Mouse (Mus musculus) kidney, postnatal 10 days (tissue): Measurements from ENCODE around the gene Plet1.

Experiments used
- DNase-seq: peaks from one replicate; pipeline ENCODE4 v3.0.0; 2021; ENCODE audit warnings: mixed read lengths

The Plet1 gene

DNA sequence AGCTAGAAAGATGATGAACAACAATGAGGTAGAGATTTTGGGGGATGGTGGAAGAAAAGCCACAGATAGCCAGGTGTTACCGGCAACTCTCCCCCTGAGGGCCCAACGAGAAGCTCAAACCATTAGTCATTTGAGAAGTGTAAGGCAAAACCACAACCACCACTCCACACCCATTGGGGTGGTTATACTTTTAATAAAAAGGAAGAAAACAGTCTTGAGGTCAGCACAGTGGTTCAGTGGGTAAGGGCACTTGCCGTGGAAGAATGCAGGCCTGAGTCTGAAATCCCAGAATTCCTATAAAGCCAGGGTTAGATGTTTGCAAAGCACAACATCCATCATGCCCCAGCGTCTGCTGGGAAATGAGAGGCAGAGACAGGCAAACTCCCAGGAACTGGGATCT is 43.0 kb downstream of the Plet1 start:
- no peak for DNase-seq

DNA sequence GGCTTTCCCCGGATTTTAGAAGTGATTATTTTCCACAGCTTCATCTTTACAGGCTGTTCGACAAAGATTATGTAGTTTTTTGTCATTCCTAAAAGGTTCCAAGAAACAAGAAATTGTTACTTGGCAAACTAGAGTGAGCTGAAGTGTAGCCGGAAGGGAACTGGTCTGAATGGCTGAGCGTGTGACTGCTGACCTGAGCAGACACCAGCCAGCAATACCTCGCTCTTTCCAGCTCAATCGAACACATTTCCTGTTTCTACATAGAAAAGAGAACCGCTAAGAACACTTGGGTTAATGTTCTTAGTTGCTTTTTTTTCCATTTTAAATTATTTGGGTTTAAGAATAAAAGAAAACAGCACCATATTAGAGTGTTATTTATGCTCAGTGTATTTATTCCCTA is 45.8 kb downstream of the Plet1 start:
- DNase-seq, result no peak

DNA sequence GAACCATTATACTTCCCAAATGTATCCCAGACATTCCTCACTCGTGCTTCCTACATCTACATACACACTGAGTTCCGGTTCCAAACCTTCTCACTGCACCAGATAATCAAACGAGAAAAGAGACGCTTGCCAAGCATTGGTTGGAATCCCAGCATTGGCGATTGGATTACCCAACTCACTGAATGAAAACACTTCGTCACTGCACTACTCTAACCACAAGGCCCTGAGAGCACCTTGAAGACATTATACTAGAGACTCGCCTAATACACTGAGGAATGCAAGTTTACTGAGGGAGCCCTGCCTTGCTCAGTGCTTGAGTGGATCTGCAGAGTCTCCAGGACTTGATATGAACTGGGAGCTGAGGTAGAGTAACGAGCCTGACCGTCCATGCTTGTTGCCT is 48.1 kb downstream of the Plet1 start:
- no peak for DNase-seq

DNA sequence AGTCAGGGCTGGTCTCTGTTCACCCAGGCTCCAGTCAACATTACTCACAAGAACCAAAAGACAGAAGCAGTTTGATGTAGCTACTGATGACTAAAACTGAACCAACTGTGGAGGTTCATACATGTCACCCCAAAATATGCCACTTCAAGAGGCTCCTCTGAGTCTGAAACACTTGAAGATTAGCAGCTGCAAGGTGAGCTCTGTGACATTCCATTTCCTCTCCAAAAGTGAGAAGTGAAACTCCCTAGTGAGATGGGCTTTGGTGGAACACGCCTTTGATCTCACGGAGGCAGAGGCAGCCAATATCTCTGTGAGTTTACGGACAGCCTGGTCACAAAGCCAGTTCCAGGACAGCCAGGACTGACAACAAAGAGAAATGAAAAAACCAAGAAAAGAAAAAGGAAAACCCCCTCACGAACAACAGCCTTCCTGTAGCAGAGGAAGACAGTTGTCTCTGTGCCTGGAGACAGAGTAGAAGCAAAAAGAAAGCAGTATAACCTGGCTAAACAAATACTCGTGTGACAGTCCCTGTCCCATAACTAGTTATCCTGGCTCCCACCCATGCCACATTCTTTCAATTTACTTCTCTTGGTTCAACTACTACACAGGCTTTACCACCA is 53.6 kb downstream of the Plet1 start:
- DNase-seq, result no peak

DNA sequence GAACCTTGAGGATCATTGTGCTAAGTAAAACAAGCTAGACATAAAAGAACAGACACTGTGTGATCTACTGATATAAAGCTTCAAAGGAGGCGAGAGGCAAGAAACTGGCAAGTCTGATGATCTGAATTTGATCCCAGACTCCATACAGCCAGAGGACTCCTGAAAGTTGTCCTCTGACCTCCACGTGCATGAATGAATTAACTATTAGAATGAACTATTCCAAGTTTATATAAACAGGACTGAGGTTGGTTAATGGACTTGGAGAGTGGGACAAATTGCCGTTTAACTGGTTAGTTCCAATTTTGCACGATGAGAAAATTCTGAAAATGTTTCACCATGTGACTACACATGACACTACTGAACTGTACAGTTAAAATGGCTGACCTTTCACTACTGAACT is 54.6 kb downstream of the Plet1 start:
- DNase-seq, result no peak

DNA sequence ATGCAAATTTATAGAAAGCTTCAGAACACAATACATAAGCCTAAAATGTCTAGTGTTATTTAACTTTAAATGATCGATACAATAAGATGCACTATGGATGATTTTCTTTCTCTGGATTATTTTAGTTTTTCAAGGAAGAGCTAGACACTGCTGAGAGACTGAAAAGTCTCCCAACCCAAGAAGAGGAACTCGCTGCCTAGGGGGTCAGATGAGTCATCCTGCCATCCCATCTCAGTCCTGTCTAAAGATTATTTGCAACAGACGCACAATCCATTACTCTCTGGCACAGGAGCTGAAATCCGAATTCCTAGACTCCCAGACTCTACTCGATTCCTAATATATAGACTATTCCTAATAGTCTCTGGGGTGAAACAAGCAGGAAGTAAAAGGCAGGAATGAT is 57.9 kb downstream of the Plet1 start:
- DNase-seq, result no peak

DNA sequence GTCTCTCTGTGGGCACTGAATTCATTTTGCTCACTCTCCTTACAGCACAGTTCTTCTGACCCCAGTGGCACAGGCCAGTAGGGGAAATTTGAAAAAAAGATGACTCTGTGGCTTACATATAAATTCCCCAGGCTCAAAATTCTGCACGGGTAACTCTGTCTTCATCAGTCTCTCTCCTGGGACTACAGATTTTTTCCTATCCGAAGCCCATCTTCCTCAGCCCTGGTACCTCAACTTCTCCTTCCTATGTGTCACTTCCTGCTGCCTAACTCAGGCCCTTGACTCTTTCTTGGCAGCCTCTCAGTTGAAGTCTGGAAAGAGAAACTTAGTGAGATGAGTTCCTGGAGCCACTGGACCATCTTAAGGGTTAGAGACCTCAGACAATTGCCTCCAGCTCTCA is 59.2 kb downstream of the Plet1 start:
- no peak for DNase-seq

DNA sequence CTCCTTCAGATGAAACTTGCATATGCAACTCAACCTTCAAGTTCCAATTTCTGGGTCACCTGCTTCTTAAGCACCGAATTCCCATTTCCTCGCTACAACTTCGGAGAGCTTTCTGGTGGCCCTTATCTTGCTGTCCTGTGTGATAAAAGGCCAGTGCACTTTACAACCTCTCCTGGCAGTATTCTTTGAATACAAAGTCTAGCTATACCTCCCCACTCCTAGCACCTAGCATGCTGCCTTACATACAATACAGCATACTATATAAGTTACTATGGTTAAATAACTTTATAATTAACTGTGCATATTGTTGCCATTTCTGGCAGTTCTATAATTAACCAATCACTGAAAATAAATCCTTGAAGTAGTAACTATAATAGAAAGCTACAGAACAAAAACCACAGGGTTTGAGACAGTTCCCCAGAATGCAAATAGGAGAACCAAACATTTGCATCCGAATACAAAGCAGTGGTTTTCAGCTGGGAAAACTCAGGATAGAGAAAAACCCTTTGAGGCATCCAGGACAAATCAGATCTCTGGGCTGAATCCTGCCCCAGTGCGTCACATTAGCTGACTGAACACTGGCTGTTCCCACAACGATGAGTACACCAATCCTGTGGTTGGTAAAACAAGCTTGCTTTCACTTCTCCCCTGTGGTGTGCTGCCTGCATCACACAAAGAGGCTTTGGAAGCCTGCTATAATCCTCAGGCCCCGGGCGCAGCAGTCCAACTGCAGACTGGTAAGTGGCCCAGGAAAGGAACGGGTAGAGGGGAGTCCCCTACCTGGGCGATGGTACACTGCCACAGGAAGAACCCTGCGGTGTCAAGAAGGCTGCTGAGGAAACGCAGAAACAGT is 60.1 kb downstream of the Plet1 start, which contains the start of gene Il18:
Gene Il18, plus strand, starts transcription at position 587 of the 853 bp plus-strand sequence.
- peak; percentile 24 for DNase-seq

DNA sequence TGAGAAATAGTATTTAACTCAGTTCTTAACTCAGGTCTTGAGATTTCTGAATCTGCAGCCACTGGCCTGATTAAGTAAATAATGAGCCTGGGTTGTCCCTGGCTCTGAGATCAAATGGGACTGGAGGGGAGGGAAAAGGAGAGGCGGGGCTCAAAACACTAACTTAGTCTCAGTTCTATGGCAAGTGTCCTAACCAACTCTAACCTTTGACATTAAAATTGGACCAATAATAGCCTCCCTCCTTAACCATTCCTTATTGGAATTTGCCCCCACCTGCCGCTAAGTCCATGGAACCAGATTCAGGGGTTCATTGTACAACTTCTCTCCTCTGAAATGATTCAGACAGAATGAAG is 60.7 kb downstream of the Plet1 start, which contains the start of gene Bco2:
Gene Bco2, minus strand, starts transcription at position 88 of the 353 bp plus-strand sequence.
- DNase-seq, result no peak
